8 mouse cellular contexts compared by ENCODE assay signal in the genomic region with DNA sequence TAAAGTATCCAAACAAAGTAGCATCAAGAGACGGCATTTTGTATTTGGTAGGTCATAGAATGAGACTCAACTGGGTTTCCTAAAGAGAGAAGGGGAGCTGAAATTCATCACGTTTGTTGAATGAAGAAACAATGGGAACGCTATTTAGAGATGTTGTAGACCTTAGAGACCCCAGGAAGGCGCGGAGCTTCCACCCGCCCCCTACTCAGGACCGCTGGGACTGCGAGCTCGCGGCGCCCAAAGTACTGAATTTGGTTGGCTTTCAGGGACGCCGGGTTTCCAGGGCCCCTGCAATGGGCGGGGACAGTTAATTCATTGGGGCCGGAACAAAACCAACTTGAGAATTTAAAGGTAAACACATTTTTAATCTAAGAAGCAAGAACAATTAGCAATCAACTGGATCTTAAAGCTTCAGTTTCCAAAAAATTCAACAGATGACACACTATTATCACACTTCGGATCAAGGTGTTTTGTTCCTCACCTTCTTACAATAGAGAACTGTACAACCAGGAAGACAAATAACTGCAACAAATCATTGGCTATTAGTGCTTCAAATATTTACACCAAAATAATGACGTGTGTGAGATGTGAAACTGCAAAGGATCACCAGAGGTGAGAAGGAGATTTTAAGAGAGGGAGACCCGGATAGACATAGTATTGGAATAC. TPM values are rescaled to one million over a fixed set of nuclear protein-coding genes. Genes with fewer than 3 reads are reported as not detected.
DNase-seq lines count a peak whose midpoint lies in the region; ATAC-seq and TF ChIP-seq lines count a peak whose summit lies in the region.

TSS of gene Vps45 (minus strand) at position 236 of the 666 bp plus-strand sequence.

- no peak for TF ChIP-seq POLR2A in testis, adult 2 months (IDR thresholded peaks at IDR 0.05; ENCODE audit: control insufficient read depth, low read depth, low read length)

- intact Hi-C loops in gastrocnemius, postnatal 36 days (cut with DNase I) = no loop called here
- intact Hi-C loops in left cerebral cortex, postnatal 4 days (cut with DNase I) = no loop called here

- peaks cover 3% of the 10 kb centered on the region for H3K4me1 ChIP-seq in testis, adult 2 months (ENCODE audit: control insufficient read depth, insufficient read depth, low read length)
- H3K4me1 ChIP-seq in intestine, embryonic 14.5 days (replicated peaks; ENCODE audit: control insufficient read depth, insufficient read depth, low read length) = no peaks in the 10 kb centered on the region
- H3K4me1 ChIP-seq in midbrain, embryonic 11.5 days (ENCODE audit: control insufficient read depth, insufficient read depth, low read length) = peaks cover 3% of the 10 kb centered on the region; the same call in 1 of the 2 replicates

- H3K36me3 ChIP-seq in testis, adult 2 months (ENCODE audit: control insufficient read depth, insufficient read depth, low read length) = no peaks in the 10 kb centered on the region; the same call in 1 of the 2 replicates
- 0 out of 2 replicates have a peak, but pooled peaks cover 4% of the 10 kb centered on the region for H3K36me3 ChIP-seq in intestine, embryonic 14.5 days (ENCODE audit: control insufficient read depth, insufficient read depth, low read length)
- H3K36me3 ChIP-seq in midbrain, embryonic 11.5 days (ENCODE audit: control insufficient read depth, insufficient read depth, low read length) = no peaks in the 10 kb centered on the region

- H3K9me3 ChIP-seq in intestine, embryonic 14.5 days (ENCODE audit: control insufficient read depth, low read length) = no peaks in the 10 kb centered on the region
- H3K9me3 ChIP-seq in midbrain, embryonic 11.5 days (ENCODE audit: control insufficient read depth, low read length) = no peaks in the 10 kb centered on the region

- ATAC-seq in intestine, embryonic 14.5 days (replicated peaks; ENCODE audit: low FRiP score, low TSS enrichment, low read depth) = peak; percentile 75; the same call in 1 of the 2 replicates
- peak; percentile 86 for ATAC-seq in midbrain, embryonic 11.5 days (ENCODE audit: low FRiP score)

- H3K4me3 ChIP-seq in testis, adult 2 months (ENCODE audit: control insufficient read depth, low read depth, low read length) = peak within 1 kb of the TSS; percentile 96
- peak within 1 kb of the TSS; percentile 77 for H3K4me3 ChIP-seq in intestine, embryonic 14.5 days (ENCODE audit: low read depth, low read length)
- peak within 1 kb of the TSS; percentile 53 for H3K4me3 ChIP-seq in midbrain, embryonic 11.5 days (ENCODE audit: low read depth, low read length)

- DNase-seq in testis, postnatal 14 days (ENCODE audit: low spot score) = no peak
- DNase-seq in embryo, embryonic 11 days = peak; percentile 84
- DNase-seq in gastrocnemius, postnatal 36 days = peak; percentile 15 to 27
- peak; percentile 74 for DNase-seq in intestine, embryonic 14.5 days (ENCODE audit: low spot score)
- DNase-seq in left cerebral cortex, postnatal 4 days = peak; percentile 71
- no peak for DNase-seq in midbrain, embryonic 11.5 days (ENCODE audit: low spot score, missing footprints)
- DNase-seq in spleen, adult 18-20 months = peak; percentile 36 to 61

- peak within 1 kb of the TSS; percentile 70 for H3K9ac ChIP-seq in intestine, embryonic 14.5 days (ENCODE audit: low read length)
- peak within 1 kb of the TSS; percentile 68 for H3K9ac ChIP-seq in midbrain, embryonic 11.5 days (ENCODE audit: low read length)

- H3K4me2 ChIP-seq in intestine, embryonic 14.5 days (ENCODE audit: low read length) = peak within 1 kb of the TSS; percentile 92
- peak within 1 kb of the TSS; percentile 84 for H3K4me2 ChIP-seq in midbrain, embryonic 11.5 days

- no peak for TF ChIP-seq CTCF in testis, adult 2 months (IDR thresholded peaks at IDR 0.05; ENCODE audit: control insufficient read depth, insufficient read depth, insufficient replicate concordance, low read depth, low read length)

- 2% methylated on average over 18 of the region's 18 CpGs for WGBS in intestine, embryonic 14.5 days
- 3% methylated on average over 18 of the region's 18 CpGs for WGBS in midbrain, embryonic 11.5 days

- H3K27me3 ChIP-seq in testis, adult 2 months (ENCODE audit: control insufficient read depth, insufficient read depth, low read length) = no peaks in the 10 kb centered on the region
- H3K27me3 ChIP-seq in intestine, embryonic 14.5 days (replicated peaks; ENCODE audit: control insufficient read depth, insufficient read depth, low read length) = no peaks in the 10 kb centered on the region
- no peaks in the 10 kb centered on the region for H3K27me3 ChIP-seq in midbrain, embryonic 11.5 days (ENCODE audit: control insufficient read depth, insufficient read depth, low read length)

- H3K27ac ChIP-seq in testis, adult 2 months (ENCODE audit: control insufficient read depth, insufficient read depth, low read depth, low read length) = peak within 1 kb of the TSS; percentile 81
- peak within 1 kb of the TSS; percentile 85 for H3K27ac ChIP-seq in intestine, embryonic 14.5 days (ENCODE audit: low read depth)
- H3K27ac ChIP-seq in midbrain, embryonic 11.5 days (ENCODE audit: low read depth, low read length) = peak within 1 kb of the TSS; percentile 85

RNA-seq across cellular contexts. Expression of gene Vps45, which starts in this region (rescaled TPM):
- 3.3 and 4.1 TPM in 2 replicates for polyA plus RNA-seq in testis, adult 2 months (2012; rRNA removed)
- 10 to 100 TPM; 13.4 to 17.5 TPM for total RNA-seq in gastrocnemius, postnatal 36 days (2021)
- polyA plus RNA-seq in intestine, embryonic 14.5 days (2014; fragmentation: Nextera tagmentation; extraction: Ambion mirVana) = 20.6 and 25.8 TPM in 2 replicates
- 10 to 100 TPM; 53.6 to 54.1 TPM for total RNA-seq in left cerebral cortex, postnatal 4 days (2021)
- 24.7 and 29.5 TPM in 2 replicates for polyA plus RNA-seq in midbrain, embryonic 11.5 days (2014; fragmentation: Nextera tagmentation; extraction: Ambion mirVana)

Comparison
In these comparisons a context has a peak if more than half of its experiments do, and no peak if none do; other contexts are left out.
1. DNase-seq: peak in embryo, embryonic 11 days (single experiment), gastrocnemius, postnatal 36 days (2 of 2), intestine, embryonic 14.5 days (single experiment), left cerebral cortex, postnatal 4 days (single experiment) and spleen, adult 18-20 months (2 of 2); none in testis, postnatal 14 days (single experiment) and midbrain, embryonic 11.5 days (single experiment).
2. Peak in every context shown above with its lines, with median percentiles within 50 percentile points of each other: H3K27ac ChIP-seq and H3K4me3 ChIP-seq.